Mouse (Mus musculus) liver, postnatal 0 days (tissue): Measurements from ENCODE around the gene Fhit.

Experiments used
- CTCF ChIP-seq: sonication (generic); IDR thresholded peaks from 2 replicates; pipeline ENCODE4 v1.5.1; 2016; ENCODE audit warnings: antibody characterized with exemption, low read depth
- EP300 ChIP-seq: IDR thresholded peaks from 2 replicates; pipeline ENCODE4 v1.6.1; 2016; ENCODE audit warnings: antibody characterized with exemption, low read depth, mild to moderate bottlenecking

DNA sequence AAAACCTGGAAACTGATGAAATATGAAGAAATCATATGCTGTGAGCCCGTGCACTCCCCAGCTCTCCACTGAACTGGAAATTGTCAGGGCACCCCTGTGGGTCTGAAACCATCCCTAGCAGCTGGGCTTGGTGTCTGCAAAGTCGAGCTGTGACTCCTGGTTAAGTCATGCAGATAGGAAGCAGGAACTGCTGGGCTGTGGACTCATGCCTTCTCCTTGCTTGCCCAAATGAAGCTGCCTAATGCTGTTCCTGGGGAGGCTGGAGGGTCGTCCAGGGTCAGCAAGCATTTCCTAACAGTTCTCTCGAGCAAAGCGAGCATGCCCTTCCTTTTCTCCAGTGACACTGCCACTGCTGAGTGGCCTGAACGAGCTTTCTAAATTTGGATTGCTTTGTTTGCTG is 607.1 kb downstream of the Fhit start:
- no peak for TF ChIP-seq CTCF
- TF ChIP-seq EP300: no peak
